Mouse (Mus musculus) neural tube, embryonic 14.5 days (tissue): ENCODE data around the gene Ibsp. TPM values are rescaled to one million over a fixed set of nuclear protein-coding genes. Genes with fewer than 3 reads are reported as not detected.

Experiments used
- ATAC-seq: fragments of 200-750 bp; cut with Nextera tagmentation; 2 replicates; pipeline ENCODE4 v1.8.0; 2017; ENCODE audit warnings: low read depth, mild to moderate bottlenecking, moderate TSS enrichment, moderate library complexity
- H3K27ac ChIP-seq: fragments of 300-500 bp; sonication (generic); 2 replicates; pipeline ENCODE4 v1.5.1; 2014; ENCODE audit warnings: low read depth, mild to moderate bottlenecking, control low read depth, low read length, moderate library complexity, mixed read lengths
- H3K27me3 ChIP-seq: fragments of 300-500 bp; sonication (generic); 2 replicates; pipeline ENCODE4 v1.6.1; 2014; ENCODE audit warnings: low read length; ENCODE audit not compliant: control insufficient read depth, insufficient read depth
- H3K36me3 ChIP-seq: fragments of 300-500 bp; sonication (generic); 2 replicates; pipeline ENCODE4 v1.6.1; 2014; ENCODE audit warnings: low read length, mixed read lengths; ENCODE audit not compliant: control insufficient read depth, insufficient read depth
- H3K4me1 ChIP-seq: fragments of 300-500 bp; sonication (generic); 2 replicates; pipeline ENCODE4 v1.6.1; 2014; ENCODE audit warnings: low read length; ENCODE audit not compliant: control insufficient read depth, insufficient read depth
- H3K4me2 ChIP-seq: fragments of 300-500 bp; sonication (generic); 2 replicates; pipeline ENCODE4 v1.6.1; 2014; ENCODE audit warnings: mild to moderate bottlenecking, low read depth, low read length, control low read depth
- H3K4me3 ChIP-seq: fragments of 300-500 bp; sonication (generic); 2 replicates; pipeline ENCODE4 v1.5.1; 2014; ENCODE audit warnings: low read depth, low read length, control low read depth, mixed read lengths
- H3K9ac ChIP-seq: fragments of 300-500 bp; sonication (generic); replicated peaks from 2 replicates; pipeline ENCODE4 v1.6.1; 2014; ENCODE audit warnings: low read depth, mild to moderate bottlenecking, control low read depth, low read length, mixed read lengths
- H3K9me3 ChIP-seq: fragments of 300-500 bp; sonication (generic); 2 replicates; pipeline ENCODE4 v1.6.1; 2016; ENCODE audit warnings: low read length; ENCODE audit not compliant: control insufficient read depth
- WGBS: fragments of 180-500 bp; shearing (Covaris S2); extraction: QIAGEN DNeasy Blood & Tissue Kit; methylation state at CpG from one replicate; pipeline ENCODE4 v1.1.7; 2014; 5-methylcytosine and 5-hydroxymethylcytosine counted together
- polyA plus RNA-seq: library from polyadenylated mRNA; unstranded; fragments of >200 nt; fragmentation: Nextera tagmentation; extraction: Ambion mirVana; gene quantifications from 2 replicates; pipeline ENCODE4 v1.2.1, GENCODE M21; 2014

Ibsp gene
- polyA plus RNA-seq, 1 experiment from 2014 or later, result 0.92 TPM

- WGBS, result 70% methylated on average over 4 of the region's 4 CpGs
- no peak overlapping the region for H3K9ac ChIP-seq
- H3K9me3 ChIP-seq, result no peaks in the 10 kb centered on the region
- H3K4me2 ChIP-seq, result no peak overlapping the region
- 0 out of 2 replicates have a peak, but pooled peaks cover 5% of the 10 kb centered on the region for H3K4me1 ChIP-seq
- no peaks in the 10 kb centered on the region for H3K36me3 ChIP-seq
- no peak for ATAC-seq
- H3K27ac ChIP-seq, result no peak overlapping the region
- no peak overlapping the region for H3K4me3 ChIP-seq
- no peaks in the 10 kb centered on the region for H3K27me3 ChIP-seq
Observed at GRCm38 (mm10) chr5:104337491-104337890, 38.5 kb downstream of the Ibsp start.

DNA sequence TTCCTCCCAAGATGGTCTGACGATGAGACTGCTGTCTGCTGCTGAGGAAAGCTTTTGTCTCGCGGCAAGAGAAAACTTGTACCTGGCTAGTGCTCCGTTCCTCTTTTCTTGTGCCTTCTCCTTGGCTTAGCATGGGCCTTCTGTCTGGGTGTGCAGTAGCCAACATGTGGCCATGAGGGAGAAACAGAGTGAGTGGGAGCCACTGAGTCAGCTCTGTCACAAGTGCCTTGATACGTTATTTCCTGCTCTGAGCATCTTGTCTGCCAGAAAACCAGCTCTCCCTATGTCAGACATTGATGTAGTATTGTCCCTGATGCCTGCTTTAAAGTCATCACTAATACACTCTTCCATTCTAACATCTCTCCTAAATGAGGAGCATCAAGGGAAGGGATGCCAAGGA is 40.0 kb downstream of the Ibsp start:
- WGBS, result 84% methylated on average over 5 of the region's 5 CpGs
- no peak overlapping the region for H3K27ac ChIP-seq
- H3K4me2 ChIP-seq, result no peak overlapping the region
- H3K9ac ChIP-seq, result no peak overlapping the region
- H3K4me3 ChIP-seq, result no peak overlapping the region
- no peaks in the 10 kb centered on the region for H3K36me3 ChIP-seq
- no peaks in the 10 kb centered on the region for H3K27me3 ChIP-seq
- H3K9me3 ChIP-seq, result no peaks in the 10 kb centered on the region
- ATAC-seq, result no peak
- 0 out of 2 replicates have a peak, but pooled peaks cover 5% of the 10 kb centered on the region for H3K4me1 ChIP-seq

DNA sequence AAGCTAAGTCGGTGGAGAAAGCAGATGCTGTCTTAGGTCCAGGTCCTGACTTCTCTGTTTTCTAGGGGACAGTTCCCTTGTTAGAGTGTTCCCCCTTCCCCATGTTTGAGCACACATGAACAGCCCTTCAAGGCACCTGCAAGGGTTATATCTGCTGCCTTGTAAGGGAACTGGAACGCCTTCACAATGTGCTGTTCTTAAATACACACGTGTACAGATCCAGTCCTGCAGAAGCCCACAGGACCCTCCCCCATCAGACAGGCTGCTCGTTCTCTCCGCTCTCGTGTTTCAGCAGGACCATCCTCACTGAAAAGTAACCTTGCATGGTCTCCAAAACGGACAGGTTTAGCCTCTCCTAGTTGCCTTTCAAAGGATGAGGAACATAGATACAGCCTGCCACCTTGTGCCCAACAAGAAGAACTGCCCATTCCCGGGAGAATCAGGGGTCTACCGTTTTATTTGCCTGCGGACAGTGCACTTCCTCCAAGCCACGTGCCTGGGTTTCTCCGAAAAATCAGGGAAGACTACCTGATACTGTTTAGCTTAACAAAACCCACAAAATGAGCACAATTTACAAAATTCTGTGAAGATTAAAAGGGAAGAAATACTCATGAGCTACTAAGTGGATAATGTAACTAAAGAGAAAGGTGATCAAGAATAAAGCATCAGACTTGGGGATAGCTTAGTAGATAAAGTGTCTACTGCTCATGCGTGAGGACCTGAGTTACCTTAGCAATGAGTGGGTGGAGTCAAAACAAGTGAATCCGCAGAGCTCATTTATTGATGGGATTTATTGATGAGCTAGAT is 40.9 kb downstream of the Ibsp start:
- H3K9ac ChIP-seq, result no peak overlapping the region
- H3K36me3 ChIP-seq, result no peaks in the 10 kb centered on the region
- H3K27ac ChIP-seq, result no peak overlapping the region
- no peak overlapping the region for H3K4me3 ChIP-seq
- no peaks in the 10 kb centered on the region for H3K27me3 ChIP-seq
- H3K9me3 ChIP-seq, result no peaks in the 10 kb centered on the region
- 0 out of 2 replicates have a peak, but pooled peaks cover 5% of the 10 kb centered on the region for H3K4me1 ChIP-seq
- 20% methylated on average over 14 of the region's 14 CpGs for WGBS
- peak; percentile 82; the same call in 1 of the 2 replicates for ATAC-seq
- no peak overlapping the region for H3K4me2 ChIP-seq

DNA sequence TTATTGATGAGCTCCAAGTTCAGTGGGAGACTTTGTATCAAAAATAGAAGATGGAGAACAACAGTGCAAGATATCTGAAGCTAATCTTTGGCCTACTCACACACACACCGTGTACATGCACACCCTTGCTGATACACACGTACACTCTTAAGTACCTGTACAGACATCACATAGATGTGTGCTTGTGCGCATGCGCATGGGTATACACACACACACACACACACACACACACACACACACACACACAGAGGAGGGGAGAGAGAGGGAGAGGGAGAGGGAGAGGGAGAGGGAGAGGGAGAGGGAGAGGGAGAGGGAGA is 41.5 kb downstream of the Ibsp start:
- H3K4me3 ChIP-seq, result no peak overlapping the region
- H3K27ac ChIP-seq, result no peak overlapping the region
- 0 out of 2 replicates have a peak, but pooled peaks cover 5% of the 10 kb centered on the region for H3K4me1 ChIP-seq
- no peaks in the 10 kb centered on the region for H3K36me3 ChIP-seq
- H3K9me3 ChIP-seq, result no peaks in the 10 kb centered on the region
- H3K9ac ChIP-seq, result no peak overlapping the region
- H3K27me3 ChIP-seq, result no peaks in the 10 kb centered on the region
- WGBS, result 89% methylated on average over 4 of the region's 4 CpGs
- H3K4me2 ChIP-seq, result no peak overlapping the region
- no peak for ATAC-seq

GRCm38 (mm10) chr5:104342881-104343280 is 43.9 kb downstream of the Ibsp start:
- WGBS, result 43% methylated on average over 6 of the region's 6 CpGs
- Histone ChIP-seq H3K36me3 (no peaks in the 10 kb centered on the region), H3K4me3 (no peak overlapping the region), H3K9me3 (no peaks in the 10 kb centered on the region), H3K4me2 (no peak overlapping the region), H3K4me1 (0 out of 2 replicates have a peak, but pooled peaks cover 5% of the 10 kb centered on the region), H3K9ac (no peak overlapping the region), H3K27me3 (no peaks in the 10 kb centered on the region), H3K27ac (no peak overlapping the region)
- ATAC-seq, result no peak

DNA sequence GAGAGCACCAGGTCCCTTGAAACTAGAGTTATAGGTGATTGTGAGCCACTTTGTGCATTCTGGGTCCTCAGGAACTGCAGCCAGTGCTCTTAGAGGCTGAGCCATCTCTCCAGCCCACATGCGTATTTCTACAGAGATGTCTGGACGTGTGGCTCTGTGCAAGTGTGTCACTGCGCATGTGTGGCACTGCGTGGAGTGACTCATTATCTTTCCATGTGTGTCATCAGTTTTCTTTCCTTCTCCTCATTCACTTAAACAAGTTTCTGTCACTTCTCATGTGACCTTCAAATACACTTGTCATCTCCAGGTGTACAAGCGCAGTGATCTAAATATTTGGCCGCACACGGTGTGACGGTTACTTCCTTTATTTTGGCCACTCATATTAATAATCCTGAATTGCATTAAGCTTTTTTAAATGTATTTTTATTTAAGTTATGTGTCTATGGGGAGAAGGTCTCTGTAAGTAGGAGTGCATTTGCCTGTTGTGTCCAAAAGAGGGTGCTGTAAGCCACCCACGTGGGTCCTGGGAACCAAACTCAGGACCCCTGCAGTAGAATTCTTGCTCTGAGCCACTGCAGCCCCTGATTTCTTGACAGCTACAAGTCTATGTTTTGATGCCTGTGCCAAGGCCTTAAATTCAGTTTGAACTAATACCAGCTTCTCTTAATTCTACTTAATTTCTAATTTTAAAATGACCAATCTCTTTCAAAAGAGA is 45.7 kb downstream of the Ibsp start:
- Histone ChIP-seq H3K9ac (no peak overlapping the region), H3K36me3 (no peaks in the 10 kb centered on the region), H3K27ac (no peak overlapping the region), H3K4me3 (no peak overlapping the region), H3K4me1 (0 out of 2 replicates have a peak, but pooled peaks cover 3% of the 10 kb centered on the region), H3K4me2 (no peak overlapping the region), H3K27me3 (no peaks in the 10 kb centered on the region), H3K9me3 (no peaks in the 10 kb centered on the region)
- WGBS, result 74% methylated on average over 9 of the region's 9 CpGs
- no peak for ATAC-seq

GRCm38 (mm10) chr5:104345241-104345630 is 46.3 kb downstream of the Ibsp start:
- Histone ChIP-seq H3K9me3 (no peaks in the 10 kb centered on the region), H3K9ac (no peak overlapping the region), H3K4me1 (no peaks in the 10 kb centered on the region), H3K27me3 (no peaks in the 10 kb centered on the region), H3K27ac (no peak overlapping the region), H3K36me3 (no peaks in the 10 kb centered on the region), H3K4me2 (no peak overlapping the region), H3K4me3 (no peak overlapping the region)
- no peak for ATAC-seq
- WGBS, result 85% methylated on average over 6 of the region's 6 CpGs

DNA sequence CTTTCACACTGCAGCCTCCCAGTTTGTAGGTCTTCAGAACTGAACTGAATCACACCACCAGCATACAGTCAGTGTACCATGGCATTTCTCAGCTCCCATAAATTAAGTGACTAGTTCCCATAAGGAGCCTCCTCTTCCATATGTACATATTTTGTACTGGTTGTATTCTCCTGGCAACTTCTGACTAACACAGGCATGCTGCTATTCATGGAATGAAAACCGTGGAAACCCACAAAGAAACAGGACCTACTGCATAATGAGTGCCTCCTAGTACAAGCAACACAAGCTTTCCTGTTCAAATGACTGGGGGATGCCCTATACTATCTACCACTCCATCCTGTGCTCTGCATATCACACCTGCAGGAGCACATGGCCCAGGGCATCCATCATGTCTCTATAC is 52.1 kb downstream of the Ibsp start:
- ATAC-seq, result no peak
- no peaks in the 10 kb centered on the region for H3K9me3 ChIP-seq

DNA sequence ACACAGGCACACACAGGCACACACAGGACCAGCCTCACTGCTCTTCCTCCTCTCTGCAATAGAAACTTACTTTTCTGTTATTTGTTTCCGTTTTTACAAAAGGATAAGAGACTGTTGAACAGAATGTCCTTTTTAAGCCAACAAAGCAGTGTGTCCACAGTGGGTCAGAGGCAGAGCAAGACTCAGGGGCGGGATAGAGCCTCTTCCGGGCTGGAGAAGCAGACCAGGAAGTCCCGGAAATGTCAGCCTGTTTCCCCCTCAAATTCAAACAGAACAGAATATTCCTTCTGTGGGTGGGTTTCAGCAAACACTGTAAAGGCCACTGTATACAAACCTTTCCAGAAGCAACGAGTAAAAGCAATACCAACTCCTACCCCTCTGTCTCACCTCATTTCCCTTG is 52.9 kb downstream of the Ibsp start:
- WGBS, result 78% methylated on average over 5 of the region's 5 CpGs
- no peak overlapping the region for H3K4me2 ChIP-seq
- H3K36me3 ChIP-seq, result no peaks in the 10 kb centered on the region
- no peaks in the 10 kb centered on the region for H3K9me3 ChIP-seq
- no peak overlapping the region for H3K27ac ChIP-seq
- H3K4me3 ChIP-seq, result no peak overlapping the region
- no peaks in the 10 kb centered on the region for H3K4me1 ChIP-seq
- H3K27me3 ChIP-seq, result no peaks in the 10 kb centered on the region
- ATAC-seq, result no peak
- no peak overlapping the region for H3K9ac ChIP-seq

More for the DNA sequence above, 52.1 kb downstream of the Ibsp start:
- Histone ChIP-seq H3K4me1 (no peaks in the 10 kb centered on the region), H3K36me3 (no peaks in the 10 kb centered on the region), H3K9ac (no peak overlapping the region), H3K4me3 (no peak overlapping the region), H3K4me2 (no peak overlapping the region), H3K27ac (no peak overlapping the region), H3K27me3 (no peaks in the 10 kb centered on the region)
- 54% methylated on average over 1 of the region's 1 CpGs for WGBS
